Mouse (Mus musculus): ENCODE measurements at regions not wholly inside any gene's neighbourhood (a gene's known extent, or its start where the extent isn't known, plus 50 kb on each side); places are given as distances from the start of the nearest gene placed in this dataset.

DNA sequence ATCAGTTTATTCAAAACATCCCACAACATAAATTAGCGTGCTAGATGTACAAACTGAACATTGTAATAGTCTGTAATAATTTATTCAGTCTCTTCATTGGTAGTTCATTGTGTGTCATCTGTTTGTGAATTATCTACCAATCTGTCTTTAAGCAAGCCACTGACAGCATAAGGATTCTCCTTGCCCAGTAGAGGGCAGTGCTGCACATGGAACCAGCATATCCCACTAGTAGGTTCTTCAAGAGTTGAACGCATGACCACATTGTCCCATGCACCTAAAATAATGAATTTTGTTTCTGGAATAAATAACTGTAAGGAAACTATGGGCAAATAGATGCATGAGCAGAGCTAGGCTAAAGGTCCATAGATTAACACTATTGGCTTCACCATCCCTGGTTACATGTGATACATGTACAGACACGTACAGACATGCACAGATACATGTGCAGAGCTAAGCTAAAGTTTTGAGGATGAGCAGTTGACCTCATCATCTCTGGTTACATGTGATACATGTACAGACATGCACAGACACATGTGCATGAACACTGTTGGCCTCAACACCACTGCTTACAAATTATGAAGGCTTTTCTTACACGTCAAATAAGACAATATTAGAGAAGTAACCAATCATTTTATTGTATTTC is 143.0 kb upstream of the Ctnnd2 start:
- peak; percentile 67 for DNase-seq

DNA sequence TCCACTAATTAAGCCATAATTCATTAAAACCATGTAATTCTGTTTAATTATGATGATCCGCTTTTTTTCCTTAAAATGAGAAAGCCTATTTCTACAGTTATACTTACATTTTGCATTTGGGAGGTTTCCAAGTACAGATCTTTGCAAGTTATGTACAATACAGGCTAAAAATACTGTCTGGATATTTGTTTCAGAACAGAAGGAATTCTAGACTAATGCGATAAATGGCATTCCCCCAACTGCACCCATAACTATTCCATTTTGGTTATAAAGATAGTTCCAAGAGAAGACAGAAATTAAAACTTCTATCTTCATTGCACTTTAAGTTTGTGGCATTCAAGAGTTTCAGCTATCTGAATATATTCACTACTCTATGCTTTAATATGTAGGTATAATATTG is 137.0 kb upstream of the Ctnnd2 start:
- no peak for DNase-seq

DNA sequence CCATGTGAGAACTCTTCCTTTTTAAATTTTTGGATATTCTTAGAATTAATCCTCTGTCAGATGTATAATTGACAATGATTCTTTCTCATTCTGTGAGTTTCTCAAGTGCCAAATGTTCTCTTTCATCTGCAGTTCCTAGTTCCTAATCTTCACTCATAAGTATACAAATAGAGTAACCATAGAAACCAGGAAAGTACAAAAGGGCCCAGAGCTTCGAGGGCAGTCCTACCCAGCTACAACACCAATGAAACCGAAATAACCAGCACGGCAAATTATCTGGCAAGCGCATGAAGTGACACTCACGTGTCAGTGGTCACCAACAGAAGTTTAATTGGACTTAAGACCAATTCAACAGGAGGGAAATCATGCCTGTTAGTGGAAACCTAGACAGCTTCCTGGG is 121.5 kb upstream of the Ctnnd2 start:
- peak; percentile 9 for DNase-seq

DNA sequence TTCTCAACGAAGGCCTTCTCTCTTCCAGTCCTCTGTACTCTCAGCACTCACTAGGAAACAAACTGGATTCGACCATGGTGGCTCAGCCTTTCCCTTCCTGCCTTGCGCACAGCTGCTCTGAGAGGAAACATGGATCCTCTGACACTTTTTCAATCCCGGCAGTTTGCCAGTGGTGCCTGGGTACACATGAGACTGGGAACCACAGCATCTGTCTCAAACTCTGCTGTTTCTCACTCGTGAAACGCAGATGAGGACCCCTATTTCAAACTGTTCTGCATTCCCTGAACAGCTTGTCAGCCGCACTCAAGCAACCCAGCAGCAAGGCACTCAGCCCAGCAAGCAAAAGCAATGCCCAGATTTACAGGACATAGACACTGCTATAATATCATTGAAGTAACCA is 112.6 kb upstream of the Ctnnd2 start:
- no peak for DNase-seq

DNA sequence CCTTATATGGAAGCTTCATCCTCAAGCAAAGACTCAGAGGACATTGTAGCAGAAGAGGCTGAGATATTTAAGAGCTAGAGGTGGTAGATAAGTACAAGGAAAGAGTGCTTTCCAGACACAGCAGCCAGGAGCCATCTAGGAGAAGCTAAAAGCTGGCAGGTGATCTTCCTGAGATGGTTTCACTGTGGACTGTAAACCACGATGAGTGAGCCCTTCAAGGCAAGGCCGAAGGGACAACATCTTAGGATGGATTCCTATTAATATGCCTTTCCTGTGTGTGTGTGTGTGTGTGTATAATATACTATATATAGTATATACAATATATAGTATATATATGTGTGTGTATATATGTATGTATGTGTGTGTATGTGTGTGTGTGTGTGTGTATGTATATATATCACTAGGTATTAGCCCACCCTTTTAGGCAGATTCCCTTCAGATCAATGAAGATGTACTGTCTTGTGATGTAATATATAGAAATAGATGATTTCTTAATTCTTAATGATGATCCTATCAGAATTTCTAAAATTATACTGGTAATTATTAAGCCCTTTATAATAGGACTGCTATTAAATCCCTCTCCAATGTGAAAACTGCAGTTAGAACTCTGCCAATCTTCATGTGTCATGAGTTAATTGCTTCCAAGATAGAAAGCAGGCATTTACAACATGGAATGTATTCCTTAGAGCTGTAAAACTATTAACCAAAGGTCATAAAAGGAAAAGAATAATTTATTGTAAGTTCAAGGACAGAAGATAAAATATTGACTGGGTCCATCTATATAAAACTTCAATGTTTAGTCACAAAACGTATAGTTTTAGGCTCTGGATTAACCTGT is 111.7 kb upstream of the Ctnnd2 start:
- DNase-seq, result no peak

DNA sequence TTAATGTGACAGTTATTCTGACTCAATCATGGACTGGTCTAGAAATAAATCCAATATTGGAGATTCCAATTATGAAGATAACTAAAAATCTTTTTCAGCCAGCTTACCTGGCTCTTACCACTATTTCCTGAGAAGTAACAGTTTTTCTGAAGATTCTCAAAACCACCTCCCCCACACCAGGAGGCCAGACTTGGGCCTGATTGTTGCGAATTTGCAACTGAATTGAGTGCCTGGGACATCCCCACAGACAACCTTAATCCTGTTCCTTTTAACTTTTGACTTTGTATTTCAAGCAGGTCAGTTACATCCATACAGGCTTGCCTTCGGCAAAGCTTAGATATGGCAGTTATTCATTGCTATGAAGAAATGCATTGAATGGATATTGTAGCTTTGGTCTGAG is 100.7 kb upstream of the Ctnnd2 start:
- no peak for DNase-seq

DNA sequence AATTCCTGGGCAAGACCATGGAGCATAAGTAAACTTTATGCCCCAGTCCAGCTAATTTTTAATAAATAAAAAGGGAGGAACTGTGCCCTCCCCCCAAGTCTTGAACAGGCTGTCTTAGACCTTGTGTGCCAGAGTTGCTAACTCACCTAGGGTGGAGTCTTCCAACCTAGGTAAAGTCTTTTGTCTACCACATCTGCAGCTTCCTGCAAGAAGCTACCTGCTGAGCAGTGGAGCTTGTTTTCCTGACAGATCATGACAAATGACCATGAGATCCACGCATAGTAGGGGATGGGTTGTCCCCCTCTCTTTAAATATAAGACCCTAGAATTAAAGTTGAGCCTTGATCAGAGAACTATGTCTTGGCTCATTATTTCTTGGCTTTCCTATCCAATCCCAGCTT is 100.1 kb upstream of the Ctnnd2 start:
- no peak for DNase-seq

DNA sequence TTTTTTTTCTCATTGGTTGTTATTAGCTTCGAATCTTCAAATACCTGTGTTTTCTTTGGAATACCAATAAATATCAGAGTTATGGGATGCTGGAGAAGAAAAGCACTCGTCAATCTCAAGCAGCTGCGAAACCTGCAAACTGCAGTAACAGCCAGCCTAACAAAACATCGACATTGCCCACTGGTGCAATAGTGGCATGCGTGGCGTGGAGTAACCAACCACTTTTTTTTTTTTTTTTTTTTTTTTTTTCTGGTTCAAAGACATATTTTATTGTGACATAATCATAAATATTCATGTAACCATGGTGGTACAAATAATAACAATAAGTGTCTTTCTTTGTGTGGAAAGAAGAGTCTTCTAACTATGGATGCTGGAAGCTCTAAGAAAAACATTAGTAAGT is 85.3 kb upstream of the Ctnnd2 start:
- DNase-seq, result no peak

DNA sequence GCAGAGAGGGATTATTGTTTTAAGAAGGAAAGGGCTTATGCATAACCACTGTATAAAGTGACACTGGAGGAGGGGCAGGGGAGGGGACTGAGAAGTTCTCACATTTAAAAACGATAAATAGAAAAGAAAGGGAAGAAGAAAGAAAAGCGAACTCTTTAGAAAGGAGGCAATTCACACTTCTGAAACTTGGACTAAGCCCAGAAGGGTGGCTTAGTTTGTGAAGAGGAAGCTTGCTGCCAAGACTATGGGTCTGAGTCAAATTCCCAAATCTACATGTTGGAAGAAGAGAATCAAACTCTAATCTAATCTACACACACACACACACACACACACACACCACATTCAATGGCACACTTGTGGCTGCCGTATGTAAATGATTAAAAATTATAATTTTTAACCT is 50.3 kb upstream of the Ctnnd2 start:
- DNase-seq, result no peak

All from lung, postnatal 36 days (tissue).